Mouse (Mus musculus): ENCODE measurements around the gene Krt15. TPM values are rescaled to one million over a fixed set of nuclear protein-coding genes. Genes with fewer than 3 reads are reported as not detected.

Krt15 gene
- 0.73 and 2.9 TPM in 2 replicates for polyA plus RNA-seq (2016; fragmentation: Nextera tagmentation; extraction: Ambion mirVana)

- Histone ChIP-seq H3K4me3 (no peak within 1 kb of the TSS), H3K27ac (no peak within 1 kb of the TSS), H3K36me3 (no peaks in the 10 kb centered on the region), H3K9me3 (no peaks in the 10 kb centered on the region), H3K27me3 (ENCODE audit: insufficient read depth, poor library complexity, severe bottlenecking) (peaks cover 4% of the 10 kb centered on the region; the same call in 1 of the 2 replicates), H3K4me1 (replicated peaks) (peaks cover 32% of the 10 kb centered on the region)
- no peak for DNase-seq (ENCODE audit: low spot score)
- 73% methylated on average over 7 of the region's 7 CpGs for WGBS
Measured at GRCm38 (mm10) chr11:100135731-100136130, at the start of gene Krt15. TSS of gene Krt15 (minus strand) at chr11:100135928.

DNA sequence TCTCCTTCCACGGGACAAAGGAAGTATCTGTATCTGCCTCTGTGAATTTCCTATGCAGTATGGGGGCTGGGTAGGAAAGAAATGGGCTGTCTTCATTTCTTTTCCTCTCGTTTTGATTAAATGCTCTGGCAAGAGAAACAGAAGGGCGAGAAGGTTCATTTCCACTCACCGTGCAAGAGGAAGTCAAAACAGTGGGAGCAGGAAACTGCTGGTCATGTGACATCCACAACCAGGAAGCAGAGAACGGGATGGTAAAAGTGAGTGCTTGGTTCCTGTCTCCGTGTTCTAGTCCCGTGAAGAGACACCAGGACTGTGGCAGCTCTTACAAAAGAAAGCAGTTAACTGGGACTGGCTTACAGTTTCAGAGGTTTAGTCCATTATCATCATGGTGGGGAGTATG, 46.0 kb upstream of the Krt15 start:
- no peak for DNase-seq (ENCODE audit: low spot score)
- Histone ChIP-seq H3K4me1 (replicated peaks) (no peaks in the 10 kb centered on the region), H3K36me3 (no peaks in the 10 kb centered on the region), H3K27ac (no peak overlapping the region), H3K4me3 (no peak overlapping the region), H3K9me3 (no peaks in the 10 kb centered on the region), H3K27me3 (ENCODE audit: insufficient read depth, poor library complexity, severe bottlenecking) (no peaks in the 10 kb centered on the region)
- WGBS, result 86% methylated on average over 7 of the region's 7 CpGs

GRCm38 (mm10) chr11:100179260-100179659, 43.5 kb upstream of the Krt15 start:
- H3K27me3 ChIP-seq (ENCODE audit: insufficient read depth, poor library complexity, severe bottlenecking), result no peaks in the 10 kb centered on the region
- 78% methylated on average over 3 of the region's 3 CpGs for WGBS
- DNase-seq (ENCODE audit: low spot score), result no peak

GRCm38 (mm10) chr11:100178307-100178706, 42.6 kb upstream of the Krt15 start:
- no peaks in the 10 kb centered on the region for H3K4me1 ChIP-seq (replicated peaks)
- H3K9me3 ChIP-seq, result no peaks in the 10 kb centered on the region
- no peak overlapping the region for H3K27ac ChIP-seq
- 82% methylated on average over 5 of the region's 5 CpGs for WGBS
- H3K4me3 ChIP-seq, result no peak overlapping the region
- H3K36me3 ChIP-seq, result no peaks in the 10 kb centered on the region
- no peak for DNase-seq (ENCODE audit: low spot score)
- no peaks in the 10 kb centered on the region for H3K27me3 ChIP-seq (ENCODE audit: insufficient read depth, poor library complexity, severe bottlenecking)

More at GRCm38 (mm10) chr11:100179260-100179659, 43.5 kb upstream of the Krt15 start:
- Histone ChIP-seq H3K4me1 (replicated peaks) (no peaks in the 10 kb centered on the region), H3K4me3 (no peak overlapping the region), H3K9me3 (no peaks in the 10 kb centered on the region), H3K36me3 (no peaks in the 10 kb centered on the region), H3K27ac (no peak overlapping the region)

GRCm38 (mm10) chr11:100176791-100177190, 41.1 kb upstream of the Krt15 start:
- H3K36me3 ChIP-seq, result no peaks in the 10 kb centered on the region
- no peaks in the 10 kb centered on the region for H3K27me3 ChIP-seq (ENCODE audit: insufficient read depth, poor library complexity, severe bottlenecking)
- no peaks in the 10 kb centered on the region for H3K4me1 ChIP-seq (replicated peaks)
- no peak overlapping the region for H3K4me3 ChIP-seq
- H3K27ac ChIP-seq, result no peak overlapping the region
- no peak for DNase-seq (ENCODE audit: low spot score)
- WGBS, result 81% methylated on average over 9 of the region's 9 CpGs
- H3K9me3 ChIP-seq, result no peaks in the 10 kb centered on the region

- Histone ChIP-seq H3K9me3 (no peaks in the 10 kb centered on the region), H3K4me1 (replicated peaks) (0 out of 2 replicates have a peak, but pooled peaks cover 8% of the 10 kb centered on the region), H3K4me3 (no peak overlapping the region), H3K27ac (peak overlapping the region; percentile 81), H3K27me3 (ENCODE audit: insufficient read depth, poor library complexity, severe bottlenecking) (no peaks in the 10 kb centered on the region), H3K36me3 (no peaks in the 10 kb centered on the region)
- DNase-seq (ENCODE audit: low spot score), result peak; percentile 89
- 33% methylated on average over 14 of the region's 14 CpGs for WGBS
Measured at GRCm38 (mm10) chr11:100168765-100169762, 33.3 kb upstream of the Krt15 start.

DNA sequence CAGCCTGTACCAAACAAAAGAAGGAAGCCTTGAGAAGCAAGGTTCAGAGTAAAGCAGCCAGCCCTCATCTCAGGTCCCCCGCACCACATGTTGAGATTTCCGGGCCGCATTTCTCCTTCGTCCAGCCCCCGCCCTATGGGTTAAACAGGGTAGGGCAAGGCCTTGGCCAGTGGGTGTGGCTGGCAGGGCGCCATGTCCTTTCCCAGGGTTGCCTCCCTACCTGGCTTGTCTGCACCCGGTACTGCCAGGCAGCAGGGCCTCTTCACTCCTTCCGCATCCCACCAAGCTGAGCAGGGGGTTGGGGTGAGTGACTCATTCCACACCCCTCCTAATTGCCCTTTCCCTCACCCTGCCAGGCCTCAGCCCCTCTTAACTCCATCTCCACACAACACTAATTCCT, 32.3 kb upstream of the Krt15 start:
- Histone ChIP-seq H3K27ac (peak overlapping the region; percentile 81), H3K9me3 (no peaks in the 10 kb centered on the region), H3K4me3 (no peak overlapping the region), H3K27me3 (ENCODE audit: insufficient read depth, poor library complexity, severe bottlenecking) (no peaks in the 10 kb centered on the region), H3K4me1 (replicated peaks) (0 out of 2 replicates have a peak, but pooled peaks cover 8% of the 10 kb centered on the region), H3K36me3 (no peaks in the 10 kb centered on the region)
- WGBS, result 86% methylated on average over 8 of the region's 8 CpGs
- no peak for DNase-seq (ENCODE audit: low spot score)

- Histone ChIP-seq H3K36me3 (no peaks in the 10 kb centered on the region), H3K4me3 (no peak overlapping the region), H3K4me1 (replicated peaks) (0 out of 2 replicates have a peak, but pooled peaks cover 8% of the 10 kb centered on the region), H3K27me3 (ENCODE audit: insufficient read depth, poor library complexity, severe bottlenecking) (no peaks in the 10 kb centered on the region), H3K27ac (no peak overlapping the region), H3K9me3 (no peaks in the 10 kb centered on the region)
- WGBS, result 60% methylated on average over 7 of the region's 7 CpGs
- no peak for DNase-seq (ENCODE audit: low spot score)
Measured at GRCm38 (mm10) chr11:100164392-100164791, 28.7 kb upstream of the Krt15 start.

DNA sequence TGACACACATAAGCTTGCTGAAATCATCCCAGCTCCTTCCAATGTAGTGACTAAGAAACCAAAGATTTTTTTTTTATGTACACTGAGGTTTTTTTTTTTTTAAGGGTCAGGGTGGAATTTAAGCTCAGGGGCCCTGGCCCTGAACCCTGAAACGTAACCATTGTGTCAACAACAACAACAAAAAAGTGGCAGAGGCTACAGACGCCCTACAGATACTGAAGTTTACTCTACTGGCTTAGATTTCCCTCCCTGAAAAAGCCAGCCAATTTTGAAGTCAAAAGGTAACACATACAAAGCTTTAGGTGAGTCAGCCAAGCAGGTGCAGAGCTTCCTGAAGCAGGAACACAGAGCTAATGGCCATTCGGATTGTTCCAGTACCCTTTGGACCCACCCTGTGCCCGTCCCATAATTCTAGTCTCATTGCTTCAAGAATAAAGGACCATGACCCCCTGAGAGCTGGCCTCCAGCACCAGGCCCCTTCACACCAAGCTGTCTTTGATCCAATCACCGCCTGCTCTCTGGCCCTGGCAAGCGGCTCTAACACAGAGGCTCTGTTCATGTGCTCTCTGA, 22.3 kb upstream of the Krt15 start:
- H3K9me3 ChIP-seq, result no peaks in the 10 kb centered on the region
- H3K4me1 ChIP-seq (replicated peaks), result no peaks in the 10 kb centered on the region
- H3K27me3 ChIP-seq (ENCODE audit: insufficient read depth, poor library complexity, severe bottlenecking), result no peaks in the 10 kb centered on the region
- no peaks in the 10 kb centered on the region for H3K36me3 ChIP-seq
- 66% methylated on average over 6 of the region's 6 CpGs for WGBS
- no peak overlapping the region for H3K27ac ChIP-seq
- DNase-seq (ENCODE audit: low spot score), result no peak
- no peak overlapping the region for H3K4me3 ChIP-seq

DNA sequence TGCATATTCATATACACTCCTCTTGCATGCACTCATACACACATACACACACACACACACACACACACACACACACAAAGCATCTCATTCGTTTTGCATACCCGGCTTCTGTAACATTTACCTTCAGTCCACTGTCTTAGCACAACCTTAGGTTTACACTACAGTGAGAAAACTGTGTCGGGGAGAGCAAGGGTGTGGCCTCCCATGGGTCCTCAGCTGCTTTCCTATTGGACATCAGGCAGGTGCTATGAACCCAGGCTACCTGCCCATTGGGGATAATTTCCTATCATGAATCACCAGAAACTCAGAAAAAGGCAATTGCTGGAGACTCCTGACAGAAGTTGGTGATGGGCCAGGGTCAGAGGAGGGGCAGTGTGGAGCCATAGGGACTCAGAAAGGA, 21.6 kb upstream of the Krt15 start:
- no peak for DNase-seq (ENCODE audit: low spot score)
- no peaks in the 10 kb centered on the region for H3K4me1 ChIP-seq (replicated peaks)
- H3K36me3 ChIP-seq, result no peaks in the 10 kb centered on the region
- no peak overlapping the region for H3K27ac ChIP-seq
- H3K27me3 ChIP-seq (ENCODE audit: insufficient read depth, poor library complexity, severe bottlenecking), result no peaks in the 10 kb centered on the region
- H3K9me3 ChIP-seq, result no peaks in the 10 kb centered on the region
- WGBS, result 85% methylated on average over 3 of the region's 3 CpGs
- H3K4me3 ChIP-seq, result no peak overlapping the region

- H3K9me3 ChIP-seq, result no peaks in the 10 kb centered on the region
- no peak for DNase-seq (ENCODE audit: low spot score)
- H3K4me1 ChIP-seq (replicated peaks), result no peaks in the 10 kb centered on the region
- no peak overlapping the region for H3K27ac ChIP-seq
- no peaks in the 10 kb centered on the region for H3K36me3 ChIP-seq
- H3K27me3 ChIP-seq (ENCODE audit: insufficient read depth, poor library complexity, severe bottlenecking), result no peaks in the 10 kb centered on the region
- 80% methylated on average over 8 of the region's 8 CpGs for WGBS
- no peak overlapping the region for H3K4me3 ChIP-seq
Measured at GRCm38 (mm10) chr11:100155497-100156255, 19.9 kb upstream of the Krt15 start.

DNA sequence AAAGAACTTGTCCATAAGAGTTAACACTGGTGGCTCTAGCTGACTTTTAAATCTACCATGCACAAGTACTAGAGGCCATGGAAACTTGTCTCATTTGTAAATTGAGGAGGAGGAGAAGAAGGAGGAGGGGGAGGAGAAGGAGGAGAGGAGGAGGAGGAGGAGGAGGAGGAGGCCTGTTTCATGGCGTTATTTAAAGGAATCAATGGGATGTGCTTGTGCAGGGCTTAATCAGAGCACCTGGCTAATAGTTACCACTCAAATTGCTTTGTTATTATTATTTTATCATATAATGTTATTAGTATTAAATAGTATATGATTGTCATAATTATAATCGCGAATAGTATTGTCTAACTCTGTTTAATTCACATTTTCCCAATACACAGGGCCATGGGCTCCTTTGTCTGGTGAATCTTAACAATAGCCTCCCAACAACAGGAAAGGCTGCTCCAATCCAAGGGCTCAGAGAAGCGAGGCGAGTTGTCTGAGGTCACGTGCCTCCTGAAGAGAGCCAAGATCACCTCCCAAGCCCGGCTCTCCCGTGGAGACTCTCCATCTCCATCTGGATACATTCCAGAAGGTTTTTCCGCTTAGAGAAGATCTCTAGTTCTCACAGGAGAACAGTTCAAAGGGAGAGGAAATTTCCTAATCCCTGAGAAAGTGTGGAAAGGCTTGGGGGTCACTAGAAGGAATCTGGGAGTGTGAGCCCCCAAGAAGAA, 13.0 kb upstream of the Krt15 start, which contains the start of gene Krt19:
Gene Krt19 (minus strand): TSS at position 51 of the 716 bp plus-strand sequence.
- H3K36me3 ChIP-seq, result no peaks in the 10 kb centered on the region
- no peak for DNase-seq (ENCODE audit: low spot score)
- H3K4me3 ChIP-seq, result no peak within 1 kb of the TSS
- no peaks in the 10 kb centered on the region for H3K9me3 ChIP-seq
- H3K27me3 ChIP-seq (ENCODE audit: insufficient read depth, poor library complexity, severe bottlenecking), result peaks cover 36% of the 10 kb centered on the region
- 49% methylated on average over 9 of the region's 9 CpGs for WGBS
- H3K4me1 ChIP-seq (replicated peaks), result peaks cover 20% of the 10 kb centered on the region
- no peak within 1 kb of the TSS for H3K27ac ChIP-seq
